Mouse (Mus musculus) neural tube, embryonic 14.5 days (tissue): ENCODE measurements at regions not wholly inside any gene's neighbourhood (a gene's known extent, or its start where the extent isn't known, plus 50 kb on each side); places are given as distances from the start of the nearest gene placed in this dataset.

Experiments
- ATAC-seq: fragments of 200-750 bp; cut with Nextera tagmentation; 2 replicates; pipeline ENCODE4 v1.8.0; 2017; ENCODE audit warnings: low read depth, mild to moderate bottlenecking, moderate TSS enrichment, moderate library complexity
- H3K27ac ChIP-seq: fragments of 300-500 bp; sonication (generic); 2 replicates; pipeline ENCODE4 v1.5.1; 2014; ENCODE audit warnings: low read depth, mild to moderate bottlenecking, control low read depth, low read length, moderate library complexity, mixed read lengths
- H3K27me3 ChIP-seq: fragments of 300-500 bp; sonication (generic); 2 replicates; pipeline ENCODE4 v1.6.1; 2014; ENCODE audit warnings: low read length; ENCODE audit not compliant: control insufficient read depth, insufficient read depth
- H3K36me3 ChIP-seq: fragments of 300-500 bp; sonication (generic); 2 replicates; pipeline ENCODE4 v1.6.1; 2014; ENCODE audit warnings: low read length, mixed read lengths; ENCODE audit not compliant: control insufficient read depth, insufficient read depth
- H3K4me1 ChIP-seq: fragments of 300-500 bp; sonication (generic); 2 replicates; pipeline ENCODE4 v1.6.1; 2014; ENCODE audit warnings: low read length; ENCODE audit not compliant: control insufficient read depth, insufficient read depth
- H3K4me2 ChIP-seq: fragments of 300-500 bp; sonication (generic); 2 replicates; pipeline ENCODE4 v1.6.1; 2014; ENCODE audit warnings: mild to moderate bottlenecking, low read depth, low read length, control low read depth
- H3K4me3 ChIP-seq: fragments of 300-500 bp; sonication (generic); 2 replicates; pipeline ENCODE4 v1.5.1; 2014; ENCODE audit warnings: low read depth, low read length, control low read depth, mixed read lengths
- H3K9ac ChIP-seq: fragments of 300-500 bp; sonication (generic); replicated peaks from 2 replicates; pipeline ENCODE4 v1.6.1; 2014; ENCODE audit warnings: low read depth, mild to moderate bottlenecking, control low read depth, low read length, mixed read lengths
- H3K9me3 ChIP-seq: fragments of 300-500 bp; sonication (generic); 2 replicates; pipeline ENCODE4 v1.6.1; 2016; ENCODE audit warnings: low read length; ENCODE audit not compliant: control insufficient read depth

- H3K4me3 ChIP-seq, result no peak overlapping the region
- ATAC-seq, result no peak
Measured at GRCm38 (mm10) chr1:143858532-143858931, 81.5 kb downstream of the Uchl5 start.

More at GRCm38 (mm10) chr1:143858532-143858931, 81.5 kb downstream of the Uchl5 start:
- no peak overlapping the region for H3K9ac ChIP-seq
- H3K27ac ChIP-seq, result no peak overlapping the region
- no peaks in the 10 kb centered on the region for H3K4me1 ChIP-seq
- H3K27me3 ChIP-seq, result no peaks in the 10 kb centered on the region
- no peaks in the 10 kb centered on the region for H3K36me3 ChIP-seq
- no peak overlapping the region for H3K4me2 ChIP-seq
- H3K9me3 ChIP-seq, result no peaks in the 10 kb centered on the region
